Mouse (Mus musculus) hindbrain, embryonic 12.5 days (tissue): ENCODE measurements around the gene Tigd4. TPM values are rescaled to one million over a fixed set of nuclear protein-coding genes. Genes with fewer than 3 reads are reported as not detected.

Experiments used
- ATAC-seq: fragments of 200-750 bp; cut with Nextera tagmentation; 2 replicates; pipeline ENCODE4 v1.8.0; 2017; ENCODE audit warnings: moderate TSS enrichment; ENCODE audit not compliant: low FRiP score
- H3K27ac ChIP-seq: fragments of 300-500 bp; sonication (generic); 2 replicates; pipeline ENCODE4 v1.5.1; 2016; ENCODE audit warnings: mild to moderate bottlenecking
- H3K27me3 ChIP-seq: fragments of 300-500 bp; sonication (generic); 2 replicates; pipeline ENCODE4 v1.6.1; 2016; ENCODE audit warnings: mild to moderate bottlenecking
- H3K36me3 ChIP-seq: fragments of 300-500 bp; sonication (generic); 2 replicates; pipeline ENCODE4 v1.6.1; 2016; ENCODE audit warnings: mild to moderate bottlenecking
- H3K4me1 ChIP-seq: fragments of 300-500 bp; sonication (generic); 2 replicates; pipeline ENCODE4 v1.6.1; 2016
- H3K4me2 ChIP-seq: fragments of 300-500 bp; sonication (generic); replicated peaks from 2 replicates; pipeline ENCODE4 v1.6.1; 2016; ENCODE audit warnings: mild to moderate bottlenecking
- H3K4me3 ChIP-seq: fragments of 300-500 bp; sonication (generic); 2 replicates; pipeline ENCODE4 v1.5.1; 2016; ENCODE audit warnings: mild to moderate bottlenecking
- H3K9ac ChIP-seq: fragments of 300-500 bp; sonication (generic); 2 replicates; pipeline ENCODE4 v1.6.1; 2016; ENCODE audit warnings: mild to moderate bottlenecking, moderate library complexity
- H3K9me3 ChIP-seq: fragments of 300-500 bp; sonication (generic); replicated peaks from 2 replicates; pipeline ENCODE4 v1.6.1; 2016; ENCODE audit warnings: mild to moderate bottlenecking
- WGBS: fragments of 180-500 bp; shearing (Covaris S2); methylation state at CpG from one replicate; pipeline ENCODE4 v1.1.7; 2016; 5-methylcytosine and 5-hydroxymethylcytosine counted together
- polyA plus RNA-seq: library from polyadenylated mRNA; unstranded; fragments of >200 nt; fragmentation: Nextera tagmentation; extraction: Ambion mirVana; gene quantifications from 2 replicates; pipeline ENCODE4 v1.2.1, GENCODE M21; 2016

Gene Tigd4
- polyA plus RNA-seq, 1 experiment from 2014 or later: not detected

DNA sequence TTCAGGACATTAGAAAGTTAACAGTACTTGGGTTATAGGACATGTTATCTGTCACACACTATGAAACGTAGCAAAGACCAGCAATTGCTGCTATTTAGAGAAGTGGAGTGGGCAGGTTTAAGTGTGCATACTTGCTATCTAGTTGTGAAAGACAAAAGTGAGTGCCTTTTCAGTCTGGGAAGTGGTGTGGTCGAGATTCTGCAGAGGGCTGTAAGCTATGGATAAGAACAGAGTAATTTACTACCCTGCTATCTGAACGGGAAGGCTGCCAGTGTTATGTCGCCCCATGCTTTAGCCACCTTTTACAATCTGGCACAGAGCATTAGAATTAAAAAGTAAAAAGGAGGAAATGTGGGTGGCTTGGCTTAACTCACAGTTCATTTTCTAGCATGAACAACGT is 6.6 kb upstream of the Tigd4 start:
- H3K36me3 ChIP-seq: no peaks in the 10 kb centered on the region
- no peak overlapping the region for H3K4me2 ChIP-seq
- H3K9me3 ChIP-seq: no peaks in the 10 kb centered on the region
- H3K9ac ChIP-seq: no peak overlapping the region
- 68% methylated on average over 5 of the region's 5 CpGs for WGBS
- no peak overlapping the region for H3K4me3 ChIP-seq
- peaks cover 6% of the 10 kb centered on the region for H3K4me1 ChIP-seq
- ATAC-seq: no peak
- H3K27ac ChIP-seq: no peak overlapping the region
- no peaks in the 10 kb centered on the region for H3K27me3 ChIP-seq

- no peak for ATAC-seq
- Histone ChIP-seq H3K4me2 (peak overlapping the region; percentile 43), H3K4me3 (peak overlapping the region; percentile 14), H3K4me1 (0 out of 2 replicates have a peak, but pooled peaks cover 3% of the 10 kb centered on the region), H3K36me3 (no peaks in the 10 kb centered on the region), H3K9ac (no peak overlapping the region), H3K27me3 (no peaks in the 10 kb centered on the region), H3K9me3 (no peaks in the 10 kb centered on the region), H3K27ac (no peak overlapping the region)
- WGBS: 10% methylated on average over 23 of the region's 23 CpGs
Measured at GRCm38 (mm10) chr3:84594894-84595676, 1.7 kb downstream of the Tigd4 start.

DNA sequence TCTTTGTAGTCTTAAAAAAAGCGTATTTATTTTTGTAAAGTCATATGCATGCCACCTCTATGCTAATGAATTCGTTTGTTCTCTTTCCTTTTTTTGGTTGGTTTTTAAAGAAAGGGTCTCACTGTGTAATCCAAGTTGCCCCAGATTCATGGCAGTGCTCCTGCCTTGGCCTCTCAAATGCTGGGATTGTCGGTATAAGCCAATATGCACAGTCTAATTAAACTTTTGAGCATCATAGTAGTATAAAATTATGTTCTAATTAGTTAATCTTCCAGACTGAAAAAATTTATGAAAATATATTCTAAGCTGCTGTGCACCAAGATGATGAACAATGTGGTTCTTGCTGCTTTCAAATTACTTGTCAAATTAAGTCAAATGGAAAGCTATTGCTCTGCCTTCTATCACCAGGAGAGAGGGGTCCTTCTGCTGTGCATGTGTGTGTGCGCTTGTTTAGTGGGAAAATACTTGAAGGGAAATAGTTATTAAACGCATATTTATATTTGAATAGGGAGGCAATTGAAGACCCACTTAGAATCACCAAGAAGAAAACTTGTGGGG is 2.4 kb downstream of the Tigd4 start:
- no peak for ATAC-seq
- Histone ChIP-seq H3K4me3 (no peak overlapping the region), H3K4me1 (0 out of 2 replicates have a peak, but pooled peaks cover 3% of the 10 kb centered on the region), H3K36me3 (no peaks in the 10 kb centered on the region), H3K9ac (no peak overlapping the region), H3K27ac (no peak overlapping the region), H3K9me3 (no peaks in the 10 kb centered on the region), H3K27me3 (no peaks in the 10 kb centered on the region), H3K4me2 (peak overlapping the region; percentile 43; the same call in 1 of the 2 replicates)
- 44% methylated on average over 5 of the region's 5 CpGs for WGBS

DNA sequence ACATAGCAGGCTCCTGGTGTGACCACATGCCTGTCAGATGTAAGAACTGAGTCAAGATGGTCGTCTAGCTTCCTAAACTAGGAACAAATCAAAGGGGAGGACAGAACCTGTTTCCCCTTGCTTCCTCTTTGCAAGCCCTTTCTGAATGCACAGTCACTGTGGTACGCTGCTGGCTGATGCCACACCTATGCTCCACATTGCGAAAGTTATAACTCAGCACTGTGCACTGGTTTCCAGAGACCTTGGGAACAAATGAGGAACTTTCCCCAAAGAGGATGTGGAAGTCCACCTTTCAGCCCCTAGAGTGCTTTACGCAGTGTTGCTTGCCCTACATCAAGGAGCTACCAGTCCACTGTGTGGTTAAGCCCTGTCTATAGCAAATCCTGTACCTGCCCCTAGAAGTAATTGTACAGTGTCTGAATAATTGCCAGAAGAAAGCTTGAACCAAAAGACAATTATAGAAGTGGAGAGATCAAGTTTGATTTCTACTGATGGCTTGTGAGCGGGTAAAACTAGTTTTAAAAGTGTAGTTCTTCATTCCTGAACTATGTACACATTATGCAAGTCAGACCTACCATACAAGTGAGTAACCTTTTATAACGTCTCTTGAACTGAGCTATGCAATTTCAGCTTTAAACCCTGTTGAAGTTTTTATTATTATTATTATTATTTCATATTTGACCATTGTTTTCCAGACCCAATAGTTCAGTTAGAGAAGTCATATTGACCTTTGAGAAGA is 4.8 kb downstream of the Tigd4 start:
- Histone ChIP-seq H3K4me3 (no peak overlapping the region), H3K4me2 (no peak overlapping the region), H3K36me3 (no peaks in the 10 kb centered on the region), H3K27ac (no peak overlapping the region), H3K9ac (no peak overlapping the region), H3K27me3 (no peaks in the 10 kb centered on the region), H3K9me3 (no peaks in the 10 kb centered on the region), H3K4me1 (0 out of 2 replicates have a peak, but pooled peaks cover 3% of the 10 kb centered on the region)
- no peak for ATAC-seq
- 89% methylated on average over 6 of the region's 6 CpGs for WGBS

DNA sequence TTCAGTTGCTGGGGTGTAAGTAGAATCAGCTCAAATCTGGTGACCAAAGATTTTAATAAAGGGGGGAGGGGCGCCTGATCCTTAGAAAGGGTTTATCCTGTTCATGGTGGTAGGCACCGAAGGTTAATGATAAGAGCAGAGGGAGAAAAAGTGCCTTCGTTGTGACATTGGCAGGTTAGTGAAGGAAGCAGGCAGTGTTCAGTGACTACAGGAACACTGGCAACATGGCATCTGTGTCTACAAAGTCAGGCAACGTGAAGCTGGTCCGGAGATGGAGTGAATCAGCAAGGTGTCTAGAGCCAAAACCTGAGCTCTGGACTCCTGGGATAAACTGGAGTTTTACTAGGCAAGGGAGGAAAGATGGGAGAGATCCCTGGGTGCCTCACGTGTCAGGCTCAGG is 5.4 kb downstream of the Tigd4 start:
- Histone ChIP-seq H3K4me3 (no peak overlapping the region), H3K36me3 (no peaks in the 10 kb centered on the region), H3K9ac (no peak overlapping the region), H3K9me3 (no peaks in the 10 kb centered on the region), H3K27ac (no peak overlapping the region), H3K27me3 (no peaks in the 10 kb centered on the region), H3K4me1 (0 out of 2 replicates have a peak, but pooled peaks cover 3% of the 10 kb centered on the region), H3K4me2 (no peak overlapping the region)
- WGBS: 88% methylated on average over 6 of the region's 6 CpGs
- ATAC-seq: no peak

GRCm38 (mm10) chr3:84601870-84602495 is 8.6 kb downstream of the Tigd4 start:
- Histone ChIP-seq H3K4me3 (no peak overlapping the region), H3K36me3 (no peaks in the 10 kb centered on the region), H3K27ac (no peak overlapping the region), H3K4me2 (no peak overlapping the region), H3K9me3 (no peaks in the 10 kb centered on the region), H3K9ac (no peak overlapping the region), H3K4me1 (no peaks in the 10 kb centered on the region), H3K27me3 (no peaks in the 10 kb centered on the region)
- ATAC-seq: no peak
- WGBS: 84% methylated on average over 9 of the region's 9 CpGs

- no peak overlapping the region for H3K9ac ChIP-seq
- no peak overlapping the region for H3K4me3 ChIP-seq
- H3K9me3 ChIP-seq: no peaks in the 10 kb centered on the region
- H3K27ac ChIP-seq: no peak overlapping the region
- H3K4me1 ChIP-seq: no peaks in the 10 kb centered on the region
- no peaks in the 10 kb centered on the region for H3K36me3 ChIP-seq
- H3K4me2 ChIP-seq: no peak overlapping the region
- WGBS: 95% methylated on average over 2 of the region's 2 CpGs
- ATAC-seq: no peak
- H3K27me3 ChIP-seq: no peaks in the 10 kb centered on the region
Measured at GRCm38 (mm10) chr3:84602759-84603158, 9.4 kb downstream of the Tigd4 start.

- Histone ChIP-seq H3K27me3 (no peaks in the 10 kb centered on the region), H3K4me2 (no peak overlapping the region), H3K9me3 (no peaks in the 10 kb centered on the region), H3K9ac (no peak overlapping the region), H3K27ac (no peak overlapping the region), H3K4me1 (no peaks in the 10 kb centered on the region), H3K4me3 (no peak overlapping the region), H3K36me3 (no peaks in the 10 kb centered on the region)
- ATAC-seq: no peak
- 73% methylated on average over 9 of the region's 9 CpGs for WGBS
Measured at GRCm38 (mm10) chr3:84603212-84603611, 9.8 kb downstream of the Tigd4 start.

DNA sequence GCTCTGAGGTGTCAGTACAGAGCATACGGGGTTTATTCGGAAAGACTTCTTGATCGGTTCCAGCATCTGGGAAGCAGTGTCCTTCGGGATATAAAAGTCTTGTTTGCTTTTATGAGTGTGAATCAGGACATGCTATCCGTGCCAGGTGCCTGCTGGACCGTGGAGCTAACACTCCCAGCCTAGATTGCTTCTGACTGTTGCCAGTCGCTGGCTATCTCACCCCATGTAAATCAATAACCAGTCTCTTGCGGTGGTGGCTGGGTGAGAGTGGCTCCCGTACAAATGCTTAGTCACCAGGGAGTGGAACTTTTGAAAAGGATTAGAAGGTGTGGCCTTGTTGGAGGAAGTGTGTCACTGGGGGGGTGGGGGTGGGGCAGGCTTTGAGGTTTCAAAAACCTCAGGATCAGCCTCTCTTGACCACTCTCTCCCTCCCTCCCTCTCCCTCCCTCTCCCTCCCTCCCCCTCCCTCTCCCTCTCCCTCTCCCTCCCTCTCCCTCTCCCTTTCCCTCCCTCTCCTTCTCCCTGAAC is 16.9 kb downstream of the Tigd4 start:
- Histone ChIP-seq H3K27me3 (no peaks in the 10 kb centered on the region), H3K27ac (no peak overlapping the region), H3K4me1 (no peaks in the 10 kb centered on the region), H3K4me3 (no peak overlapping the region), H3K9me3 (no peaks in the 10 kb centered on the region), H3K4me2 (no peak overlapping the region), H3K36me3 (no peaks in the 10 kb centered on the region), H3K9ac (no peak overlapping the region)
- WGBS: 75% methylated on average over 9 of the region's 9 CpGs
- ATAC-seq: no peak

GRCm38 (mm10) chr3:84615050-84615855 is 21.9 kb downstream of the Tigd4 start:
- no peaks in the 10 kb centered on the region for H3K9me3 ChIP-seq
- no peak overlapping the region for H3K27ac ChIP-seq
- H3K4me3 ChIP-seq: no peak overlapping the region
- no peaks in the 10 kb centered on the region for H3K36me3 ChIP-seq
- 32% methylated on average over 5 of the region's 5 CpGs for WGBS
- no peak for ATAC-seq
- H3K4me2 ChIP-seq: no peak overlapping the region
- H3K4me1 ChIP-seq: no peaks in the 10 kb centered on the region
- H3K27me3 ChIP-seq: no peaks in the 10 kb centered on the region
- H3K9ac ChIP-seq: no peak overlapping the region

GRCm38 (mm10) chr3:84615856-84616225 is 22.5 kb downstream of the Tigd4 start:
- H3K36me3 ChIP-seq: no peaks in the 10 kb centered on the region
- H3K27ac ChIP-seq: no peak overlapping the region
- WGBS: 40% methylated on average over 7 of the region's 7 CpGs
- H3K9me3 ChIP-seq: no peaks in the 10 kb centered on the region
- H3K4me1 ChIP-seq: no peaks in the 10 kb centered on the region
- H3K4me2 ChIP-seq: no peak overlapping the region
- H3K4me3 ChIP-seq: no peak overlapping the region
- no peaks in the 10 kb centered on the region for H3K27me3 ChIP-seq
- H3K9ac ChIP-seq: no peak overlapping the region
- ATAC-seq: no peak
